Mouse (Mus musculus) intestine, embryonic 16.5 days (tissue): ENCODE results near the gene Ntn4. TPM values are rescaled to one million over a fixed set of nuclear protein-coding genes. Genes with fewer than 3 reads are reported as not detected.
"Not testable (repeated sequence)": the region's sequence is repeated elsewhere in the genome, so short reads cannot be mapped to it uniquely, and the experiment has no call there.

Source experiments
- ATAC-seq: fragments of 200-750 bp; cut with Nextera tagmentation; 2 replicates; pipeline ENCODE4 v1.8.0; 2017; ENCODE audit warnings: moderate TSS enrichment, moderate library complexity
- H3K27ac ChIP-seq: fragments of 300-500 bp; sonication (generic); 2 replicates; pipeline ENCODE4 v1.5.1; 2014; ENCODE audit warnings: mild to moderate bottlenecking, low read length
- H3K27me3 ChIP-seq: fragments of 300-500 bp; sonication (generic); replicated peaks from 2 replicates; pipeline ENCODE4 v1.6.1; 2014; ENCODE audit warnings: low read length, control low read depth, mixed read lengths; ENCODE audit not compliant: control insufficient read depth, insufficient read depth
- H3K36me3 ChIP-seq: fragments of 300-500 bp; sonication (generic); 2 replicates; pipeline ENCODE4 v1.6.1; 2014; ENCODE audit warnings: low read length, control low read depth; ENCODE audit not compliant: control insufficient read depth, insufficient read depth
- H3K4me1 ChIP-seq: fragments of 300-500 bp; sonication (generic); 2 replicates; pipeline ENCODE4 v1.6.1; 2014; ENCODE audit warnings: low read length, control low read depth, mixed read lengths; ENCODE audit not compliant: control insufficient read depth, insufficient read depth
- H3K4me2 ChIP-seq: fragments of 300-500 bp; sonication (generic); 2 replicates; pipeline ENCODE4 v1.6.1; 2014; ENCODE audit warnings: low read depth, low read length, control low read depth
- H3K4me3 ChIP-seq: fragments of 300-500 bp; sonication (generic); 2 replicates; pipeline ENCODE4 v1.5.1; 2014; ENCODE audit warnings: mild to moderate bottlenecking, low read length
- H3K9ac ChIP-seq: fragments of 300-500 bp; sonication (generic); 2 replicates; pipeline ENCODE4 v1.6.1; 2014; ENCODE audit warnings: low read depth, low read length
- H3K9me3 ChIP-seq: fragments of 300-500 bp; sonication (generic); 2 replicates; pipeline ENCODE4 v1.6.1; 2016; ENCODE audit warnings: low read length, control low read depth; ENCODE audit not compliant: control insufficient read depth
- WGBS: fragments of 180-500 bp; shearing (Covaris S2); extraction: QIAGEN DNeasy Blood & Tissue Kit; methylation state at CpG from one replicate; pipeline ENCODE4 v1.1.7; 2014; 5-methylcytosine and 5-hydroxymethylcytosine counted together
- polyA plus RNA-seq: library from polyadenylated mRNA; unstranded; fragments of >200 nt; fragmentation: Nextera tagmentation; extraction: Ambion mirVana; gene quantifications from 2 replicates; pipeline ENCODE4 v1.2.1, GENCODE M21; 2015

Gene Ntn4
- polyA plus RNA-seq, 1 experiment from 2014 or later, result 0.23 TPM

DNA sequence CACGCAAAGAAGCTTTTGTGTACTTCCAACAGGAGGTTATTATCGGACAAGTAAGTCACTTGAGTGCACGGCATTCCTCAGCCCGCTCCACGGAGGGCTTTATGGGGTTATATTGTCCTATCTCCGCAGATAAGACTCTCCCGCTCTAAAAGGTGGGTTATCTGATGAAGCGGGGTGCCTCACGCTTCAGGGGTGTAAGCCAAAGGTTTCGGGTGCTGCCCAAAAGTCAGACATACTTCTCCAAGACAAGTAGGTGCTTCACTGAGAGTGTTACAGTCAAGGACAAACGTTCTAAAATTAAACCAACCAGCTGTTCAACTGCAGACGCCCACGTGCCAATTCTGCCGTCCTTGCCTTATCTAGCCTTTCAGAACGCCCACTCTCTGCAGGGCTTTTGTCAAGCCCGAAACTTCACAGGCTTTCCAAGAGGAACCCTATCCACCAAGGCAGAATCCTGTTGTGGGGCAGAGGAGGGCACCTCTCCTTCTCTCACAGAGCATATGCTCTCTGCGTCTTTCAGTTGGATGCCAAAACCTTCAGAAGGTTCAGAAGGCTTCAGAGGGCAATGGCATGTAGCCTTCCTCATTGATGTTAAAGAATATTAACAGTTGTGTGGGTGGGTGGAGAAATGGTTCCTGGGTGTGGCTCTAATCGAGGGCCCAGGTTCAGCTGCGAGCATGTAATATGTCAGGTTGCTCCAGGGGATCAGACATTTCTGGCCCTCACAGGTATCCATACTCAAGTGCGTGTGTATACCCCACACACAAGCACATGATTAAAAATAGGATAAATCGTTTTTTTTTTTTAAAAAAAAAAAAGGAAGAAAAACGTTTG lies 32.4 kb downstream of the Ntn4 start:
- Histone ChIP-seq H3K27ac (no peak overlapping the region), H3K9me3 (no peaks in the 10 kb centered on the region), H3K4me1 (peaks cover 6% of the 10 kb centered on the region; the same call in 1 of the 2 replicates), H3K27me3 (no peaks in the 10 kb centered on the region), H3K36me3 (no peaks in the 10 kb centered on the region), H3K4me3 (peak overlapping the region; percentile 2; the same call in 1 of the 2 replicates), H3K9ac (no peak overlapping the region), H3K4me2 (peak overlapping the region; percentile 20)
- peak; percentile 65 for ATAC-seq
- 59% methylated on average over 22 of the region's 22 CpGs for WGBS

DNA sequence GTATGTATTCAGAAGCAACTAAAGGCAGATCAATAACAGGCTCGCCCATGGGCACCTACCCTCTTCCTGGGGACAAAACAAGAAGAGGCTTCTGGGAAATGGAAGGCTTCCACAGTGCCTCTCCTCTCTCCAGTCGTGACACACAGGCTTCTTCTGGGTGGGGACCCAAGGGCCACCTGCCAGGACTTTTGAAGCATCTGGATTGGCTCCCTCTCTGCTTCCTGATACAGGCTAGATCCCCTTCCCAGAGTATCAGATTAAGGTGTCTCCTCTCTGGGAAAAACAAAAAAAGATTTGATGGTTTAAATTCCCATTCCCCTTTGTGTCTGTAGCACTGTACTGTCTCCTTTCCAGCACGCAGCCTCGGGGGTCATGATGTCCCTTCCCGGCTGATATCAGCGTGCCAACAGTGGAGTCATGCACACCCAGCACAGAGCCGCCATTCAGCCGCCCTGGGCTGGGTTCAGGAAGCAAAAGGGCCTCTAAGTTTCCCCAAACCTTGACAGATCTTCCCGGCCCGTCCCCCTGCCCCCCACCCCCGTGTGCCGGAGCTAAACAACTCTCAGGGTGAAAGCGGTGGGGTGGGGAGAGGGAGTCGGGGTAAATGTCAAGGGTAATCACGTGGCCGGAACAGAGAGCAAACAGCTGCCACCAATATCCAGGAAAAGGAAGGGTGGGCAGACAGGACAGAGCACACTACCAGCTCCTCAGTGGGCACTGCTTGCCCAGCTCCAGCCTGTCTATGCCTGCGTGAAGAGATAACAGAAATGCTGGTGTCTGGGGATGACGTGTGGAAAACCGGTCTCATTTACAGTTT lies 38.9 kb downstream of the Ntn4 start:
- H3K4me3 ChIP-seq, result peak overlapping the region; percentile 15; the same call in 1 of the 2 replicates
- no peaks in the 10 kb centered on the region for H3K9me3 ChIP-seq
- peak overlapping the region; percentile 41 for H3K4me2 ChIP-seq
- H3K27ac ChIP-seq, result no peak overlapping the region
- peak; percentile 34 for ATAC-seq
- H3K9ac ChIP-seq, result no peak overlapping the region
- H3K4me1 ChIP-seq, result peaks cover 8% of the 10 kb centered on the region; the same call in 1 of the 2 replicates
- no peaks in the 10 kb centered on the region for H3K27me3 ChIP-seq
- WGBS, result 30% methylated on average over 19 of the region's 19 CpGs
- no peaks in the 10 kb centered on the region for H3K36me3 ChIP-seq

GRCm38 (mm10) chr10:93680680-93681377 lies 40.3 kb downstream of the Ntn4 start:
- no peaks in the 10 kb centered on the region for H3K36me3 ChIP-seq
- H3K4me2 ChIP-seq, result no peak overlapping the region
- WGBS, result 75% methylated on average over 6 of the region's 6 CpGs
- no peak for ATAC-seq
- H3K27me3 ChIP-seq, result no peaks in the 10 kb centered on the region
- no peak overlapping the region for H3K9ac ChIP-seq
- no peak overlapping the region for H3K27ac ChIP-seq
- H3K4me1 ChIP-seq, result peaks cover 8% of the 10 kb centered on the region; the same call in 1 of the 2 replicates
- no peaks in the 10 kb centered on the region for H3K9me3 ChIP-seq
- H3K4me3 ChIP-seq, result no peak overlapping the region

DNA sequence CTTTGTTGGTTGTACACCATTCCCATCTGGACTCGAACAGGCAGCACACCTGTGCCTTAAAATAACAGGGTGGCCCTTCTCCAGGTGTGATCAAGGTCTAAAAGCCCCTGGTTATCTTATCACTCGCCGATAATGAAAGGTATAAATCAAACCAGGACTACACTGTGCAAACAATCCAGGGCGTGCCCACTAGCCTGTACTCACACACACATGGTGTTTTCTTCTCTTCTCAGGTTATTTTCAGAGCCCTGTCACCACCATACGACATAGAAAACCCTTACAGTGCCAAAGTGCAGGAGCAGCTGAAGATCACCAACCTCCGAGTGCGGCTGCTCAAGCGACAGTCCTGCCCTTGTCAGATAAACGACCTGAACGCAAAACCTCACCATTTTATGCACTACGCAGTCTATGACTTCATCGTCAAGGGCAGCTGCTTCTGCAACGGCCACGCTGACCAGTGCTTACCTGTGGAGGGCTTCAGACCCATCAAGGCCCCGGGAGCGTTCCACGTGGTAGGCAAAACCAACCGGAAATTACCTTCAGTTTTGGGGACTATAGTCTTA lies 41.8 kb downstream of the Ntn4 start:
- H3K4me2 ChIP-seq, result peak overlapping the region; percentile 2; the same call in 1 of the 2 replicates
- H3K9ac ChIP-seq, result no peak overlapping the region
- no peaks in the 10 kb centered on the region for H3K36me3 ChIP-seq
- no peaks in the 10 kb centered on the region for H3K27me3 ChIP-seq
- no peaks in the 10 kb centered on the region for H3K9me3 ChIP-seq
- H3K4me1 ChIP-seq, result peaks cover 8% of the 10 kb centered on the region; the same call in 1 of the 2 replicates
- H3K27ac ChIP-seq, result peak overlapping the region; percentile 71
- ATAC-seq, result peak; percentile 94
- 64% methylated on average over 18 of the region's 18 CpGs for WGBS
- H3K4me3 ChIP-seq, result no peak overlapping the region

- Histone ChIP-seq H3K27me3 (no peaks in the 10 kb centered on the region), H3K9me3 (no peaks in the 10 kb centered on the region), H3K4me1 (peaks cover 8% of the 10 kb centered on the region; the same call in 1 of the 2 replicates), H3K4me3 (no peak overlapping the region), H3K4me2 (no peak overlapping the region), H3K9ac (no peak overlapping the region), H3K36me3 (no peaks in the 10 kb centered on the region), H3K27ac (no peak overlapping the region)
- no peak for ATAC-seq
- WGBS, result 90% methylated on average over 7 of the region's 7 CpGs
These were observed 42.7 kb downstream of the Ntn4 start for GRCm38 (mm10) chr10:93683185-93683584.

GRCm38 (mm10) chr10:93683896-93684295 lies 43.4 kb downstream of the Ntn4 start:
- 89% methylated on average over 4 of the region's 4 CpGs for WGBS
- Histone ChIP-seq H3K27ac (no peak overlapping the region), H3K4me2 (no peak overlapping the region), H3K9me3 (no peaks in the 10 kb centered on the region), H3K36me3 (no peaks in the 10 kb centered on the region), H3K27me3 (no peaks in the 10 kb centered on the region), H3K9ac (no peak overlapping the region), H3K4me1 (peaks cover 5% of the 10 kb centered on the region; the same call in 1 of the 2 replicates), H3K4me3 (no peak overlapping the region)
- no peak for ATAC-seq

GRCm38 (mm10) chr10:93685416-93685815 lies 44.9 kb downstream of the Ntn4 start:
- not testable (repeated sequence) for H3K9me3 ChIP-seq, H3K27me3 ChIP-seq, H3K4me3 ChIP-seq, H3K9ac ChIP-seq, H3K36me3 ChIP-seq, ATAC-seq, H3K27ac ChIP-seq, H3K4me2 ChIP-seq, H3K4me1 ChIP-seq
- 95% methylated on average over 3 of the region's 3 CpGs for WGBS

DNA sequence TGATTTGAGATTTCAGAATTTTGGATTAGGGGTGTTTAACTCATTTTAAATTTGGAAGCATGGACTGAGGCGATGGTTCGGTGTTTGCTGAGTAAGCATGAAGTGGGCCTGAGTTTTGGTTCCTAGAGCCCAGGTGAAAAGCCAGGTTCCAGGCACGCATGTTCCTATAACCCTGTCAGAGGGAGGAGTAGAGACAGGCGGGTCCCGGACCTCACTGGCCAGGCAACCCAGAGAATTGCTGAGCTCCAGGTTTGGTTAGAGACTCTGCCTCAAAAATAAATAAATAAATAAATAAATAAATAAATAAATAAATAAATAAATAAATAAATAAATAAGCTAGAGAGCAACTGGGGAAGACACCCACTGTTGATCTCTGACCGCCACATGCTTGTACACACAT lies 46.1 kb downstream of the Ntn4 start:
- Histone ChIP-seq H3K27ac (no peak overlapping the region), H3K4me1 (no peaks in the 10 kb centered on the region), H3K4me3 (no peak overlapping the region), H3K4me2 (no peak overlapping the region), H3K36me3 (no peaks in the 10 kb centered on the region), H3K9me3 (no peaks in the 10 kb centered on the region), H3K27me3 (no peaks in the 10 kb centered on the region), H3K9ac (no peak overlapping the region)
- ATAC-seq, result no peak
- 94% methylated on average over 6 of the region's 6 CpGs for WGBS

GRCm38 (mm10) chr10:93687781-93688180 lies 47.3 kb downstream of the Ntn4 start:
- no peak for ATAC-seq
- H3K4me1 ChIP-seq, result no peaks in the 10 kb centered on the region
- no peaks in the 10 kb centered on the region for H3K27me3 ChIP-seq
- WGBS, result 94% methylated on average over 3 of the region's 3 CpGs
- H3K36me3 ChIP-seq, result no peaks in the 10 kb centered on the region
- no peak overlapping the region for H3K4me2 ChIP-seq
- no peak overlapping the region for H3K9ac ChIP-seq
- H3K27ac ChIP-seq, result no peak overlapping the region
- no peak overlapping the region for H3K4me3 ChIP-seq
- H3K9me3 ChIP-seq, result no peaks in the 10 kb centered on the region
